Mouse (Mus musculus) stomach, postnatal 0 days (tissue): ENCODE measurements around the gene Fxyd1.

Experiments
- CTCF ChIP-seq: IDR thresholded peaks from 2 replicates; pipeline ENCODE4 v1.5.1; 2016; ENCODE audit warnings: antibody characterized with exemption, low read depth, mild to moderate bottlenecking, moderate library complexity
- EP300 ChIP-seq: optimal IDR thresholded peaks from 2 replicates; pipeline ENCODE3; 2016; ENCODE audit warnings: antibody characterized with exemption

DNA sequence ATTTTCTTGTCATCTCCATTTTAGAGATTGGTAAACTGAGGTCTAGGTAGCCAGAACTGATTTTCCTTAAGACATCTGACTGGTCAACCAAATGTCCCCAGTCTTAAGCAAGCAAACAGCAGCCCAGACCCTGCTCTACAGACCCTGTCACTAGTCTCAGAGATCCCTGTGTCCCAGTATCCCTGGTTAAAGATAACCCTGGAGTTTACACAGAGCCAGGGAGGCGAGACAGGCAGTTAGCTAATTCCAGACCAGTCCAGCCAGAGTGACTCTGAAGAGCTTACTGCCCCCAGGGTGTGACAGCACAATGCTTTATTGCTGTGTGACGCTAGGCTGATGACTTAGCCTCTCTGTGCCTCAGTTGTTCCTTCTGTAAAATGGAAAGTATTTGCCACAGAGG, at the start of gene Fxyd1:
- TF ChIP-seq CTCF = no peak
- no peak for TF ChIP-seq EP300
